In genomic region chr5:36323526-36323925, GRCm38 (mm10) we compare ENCODE assay signal across 8 mouse cellular contexts.
DNase-seq lines count a peak whose midpoint lies in the region; ATAC-seq and TF ChIP-seq lines count a peak whose summit lies in the region.

No protein-coding gene starts in this region.

- no peak overlapping the region for H3K9ac ChIP-seq in hindbrain, embryonic 15.5 days

- peak; percentile 95 for TF ChIP-seq CTCF in gastrocnemius, adult 2 months (IDR thresholded peaks at IDR 0.05)

- peak; percentile 47; the same call in 1 of the 2 replicates for ATAC-seq in hindbrain, embryonic 15.5 days (ENCODE audit: low FRiP score, low read depth)
- peak; percentile 70; the same call in 1 of the 2 replicates for ATAC-seq in megakaryocyte, adult 5-6 weeks (ENCODE audit: poor library complexity, severe bottlenecking)

- H3K4me2 ChIP-seq in hindbrain, embryonic 15.5 days, result no peak overlapping the region

- intact Hi-C loops in gastrocnemius, adult 2 months (cut with DNase I), result loop anchor here (1.0 to 2.0 kb wide), 2 partner anchors 75 to 289 kb away; partner anchors contain the start of gene Sorcs2

- WGBS in hindbrain, embryonic 15.5 days, result 7% methylated on average over 2 of the region's 2 CpGs

- H3K27me3 ChIP-seq in hindbrain, embryonic 15.5 days, result no peaks in the 10 kb centered on the region

- no peaks in the 10 kb centered on the region for H3K36me3 ChIP-seq in hindbrain, embryonic 15.5 days

- H3K27ac ChIP-seq in gastrocnemius, adult 2 months, result no peak overlapping the region
- H3K27ac ChIP-seq in hindbrain, embryonic 15.5 days (replicated peaks), result peak overlapping the region; percentile 65

- peaks cover 24% of the 10 kb centered on the region for H3K4me1 ChIP-seq in hindbrain, embryonic 15.5 days (replicated peaks)

- peak; percentile 86 for DNase-seq in NIH3T3 (ENCODE audit: low read depth)
- DNase-seq in cerebellum, postnatal 14 days, result peak; percentile 74 to 84
- peak; percentile 89 for DNase-seq in gastrocnemius, adult 2 months
- DNase-seq in left cerebral cortex, adult 11 months (ENCODE audit: low spot score), result peak; percentile 49
- DNase-seq in right cerebral cortex, adult 2 months (ENCODE audit: low spot score in 2 of 2), result peak; percentile 66 to 73
- DNase-seq in urinary bladder, adult 2 months (ENCODE audit: low spot score), result peak; percentile 81

- H3K9me3 ChIP-seq in hindbrain, embryonic 15.5 days, result no peaks in the 10 kb centered on the region

- no peak overlapping the region for H3K4me3 ChIP-seq in gastrocnemius, adult 2 months
- no peak overlapping the region for H3K4me3 ChIP-seq in hindbrain, embryonic 15.5 days
